Mouse (Mus musculus) megakaryocyte, embryonic 14.5 days (primary cell): ENCODE results near the gene Agbl3.

Source experiments
- FLI1 ChIP-seq: IDR thresholded peaks from 2 replicates; pipeline ENCODE4 v1.6.1; 2012; ENCODE audit warnings: low read length, inconsistent platforms, mixed read lengths
- GATA1 ChIP-seq: IDR thresholded peaks from 3 replicates; pipeline ENCODE4 v1.6.1; 2012; ENCODE audit warnings: mixed read lengths, low read length, inconsistent platforms, borderline replicate concordance

DNA sequence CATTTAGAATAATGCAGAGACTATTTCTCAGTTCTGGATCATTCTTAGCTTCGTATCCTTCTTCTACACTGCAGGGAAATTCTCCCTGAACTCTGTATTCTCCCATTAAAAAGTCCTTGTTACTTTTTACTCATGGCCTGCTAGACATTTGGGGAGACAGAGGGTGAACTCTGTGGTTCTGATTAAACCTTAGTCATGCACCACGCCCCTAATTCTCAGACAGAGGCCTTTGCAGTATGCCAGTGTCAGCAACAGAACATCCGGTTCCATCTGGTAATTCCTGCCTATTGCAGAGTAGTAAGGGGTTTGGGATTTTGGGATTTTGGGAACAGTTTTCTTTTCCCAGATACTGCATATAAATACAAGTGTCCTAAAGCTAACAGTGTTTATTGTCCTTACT lies 16.6 kb downstream of the Agbl3 start:
- TF ChIP-seq GATA1 (no peak), FLI1 (no peak)
